Mouse (Mus musculus) olfactory bulb, adult 2 months (tissue): Measurements from ENCODE around the gene Ralgapb. TPM values are rescaled to one million over a fixed set of nuclear protein-coding genes. Genes with fewer than 3 reads are reported as not detected.
A peak's percentile ranks its signal among the peaks of the same experiment; 100 is the strongest.

Experiments used
- H3K27ac ChIP-seq: fragments of 200-500 bp; 2 replicates; pipeline ENCODE4 v1.5.1; 2012; ENCODE audit warnings: low read depth, low read length; ENCODE audit not compliant: insufficient read depth
- H3K4me1 ChIP-seq: fragments of 200-500 bp; 2 replicates; pipeline ENCODE4 v1.6.1; 2012; ENCODE audit warnings: low read length; ENCODE audit not compliant: control insufficient read depth, insufficient read depth
- H3K4me3 ChIP-seq: fragments of 200-500 bp; 2 replicates; pipeline ENCODE4 v1.5.1; 2012; ENCODE audit warnings: mild to moderate bottlenecking, low read depth, low read length, moderate library complexity; ENCODE audit not compliant: insufficient read depth
- CTCF ChIP-seq: fragments of 200-500 bp; IDR thresholded peaks from 2 replicates; pipeline ENCODE4 v1.5.1; 2012; ENCODE audit warnings: low read depth, mild to moderate bottlenecking, low read length, moderate library complexity; ENCODE audit not compliant: insufficient read depth
- POLR2A ChIP-seq: fragments of 200-500 bp; IDR thresholded peaks from 2 replicates; pipeline ENCODE4 v1.6.1; 2012; ENCODE audit warnings: mild to moderate bottlenecking, low read depth, low read length, moderate library complexity; ENCODE audit not compliant: insufficient read depth
- WGBS: fragments of 180-500 bp; shearing (Covaris S2); methylation state at CpG from one replicate; pipeline ENCODE4 v1.1.7; 2018; 5-methylcytosine and 5-hydroxymethylcytosine counted together
- polyA plus RNA-seq: library from polyadenylated mRNA; stranded (reverse); fragments of >200 nt; gene quantifications from 2 replicates; pipeline ENCODE4 v1.2.4, GENCODE M21; 2012; ENCODE audit warnings: low replicate concordance; ENCODE audit not compliant: missing spikeins, insufficient read depth, insufficient read length

Gene Ralgapb
- polyA plus RNA-seq, 1 experiment = not detected

- Histone ChIP-seq H3K27ac (no peak overlapping the region), H3K4me3 (no peak overlapping the region), H3K4me1 (peaks cover 9% of the 10 kb centered on the region)
- no peak for TF ChIP-seq POLR2A
- no peak for TF ChIP-seq CTCF
- 69% methylated on average over 8 of the region's 8 CpGs for WGBS
These were observed 113.4 kb downstream of the Ralgapb start for GRCm38 (mm10) chr2:158523060-158523459.

- no peak overlapping the region for H3K4me3 ChIP-seq
- TF ChIP-seq POLR2A = no peak
- no peak for TF ChIP-seq CTCF
- H3K4me1 ChIP-seq = no peaks in the 10 kb centered on the region; the same call in 1 of the 2 replicates
- WGBS = 42% methylated on average over 16 of the region's 16 CpGs
- H3K27ac ChIP-seq = no peak overlapping the region
These were observed 114.6 kb downstream of the Ralgapb start for GRCm38 (mm10) chr2:158524129-158524860.

- H3K4me3 ChIP-seq = no peak overlapping the region
- no peak overlapping the region for H3K27ac ChIP-seq
- 3% methylated on average over 4 of the region's 4 CpGs for WGBS
- H3K4me1 ChIP-seq = no peaks in the 10 kb centered on the region
- TF ChIP-seq CTCF (peak; percentile 85), POLR2A (no peak)
These were observed 124.4 kb downstream of the Ralgapb start for GRCm38 (mm10) chr2:158534090-158534489.

GRCm38 (mm10) chr2:158534559-158534958 lies 124.9 kb downstream of the Ralgapb start:
- no peak overlapping the region for H3K27ac ChIP-seq
- H3K4me3 ChIP-seq = no peak overlapping the region
- WGBS = 81% methylated on average over 8 of the region's 8 CpGs
- peaks cover 3% of the 10 kb centered on the region; the same call in 1 of the 2 replicates for H3K4me1 ChIP-seq
- TF ChIP-seq POLR2A = no peak

- H3K4me1 ChIP-seq = peaks cover 4% of the 10 kb centered on the region; the same call in 1 of the 2 replicates
- peak overlapping the region; percentile 27 for H3K4me3 ChIP-seq
- TF ChIP-seq CTCF = no peak
- TF ChIP-seq POLR2A = no peak; the same call in 1 of the 2 replicates
- no peak overlapping the region for H3K27ac ChIP-seq
- WGBS = 51% methylated on average over 24 of the region's 24 CpGs
These were observed 130.0 kb downstream of the Ralgapb start for GRCm38 (mm10) chr2:158539433-158540305.

GRCm38 (mm10) chr2:158541286-158541685 lies 131.6 kb downstream of the Ralgapb start:
- TF ChIP-seq CTCF (no peak), POLR2A (no peak)
- Histone ChIP-seq H3K4me3 (no peak overlapping the region), H3K4me1 (peaks cover 5% of the 10 kb centered on the region), H3K27ac (no peak overlapping the region)
- 74% methylated on average over 4 of the region's 4 CpGs for WGBS

- H3K4me1 ChIP-seq = peaks cover 17% of the 10 kb centered on the region
- WGBS = 77% methylated on average over 2 of the region's 2 CpGs
- TF ChIP-seq POLR2A (no peak), CTCF (no peak)
These were observed 135.6 kb downstream of the Ralgapb start for GRCm38 (mm10) chr2:158545266-158545665.

GRCm38 (mm10) chr2:158546751-158547150 lies 137.1 kb downstream of the Ralgapb start:
- H3K4me3 ChIP-seq = no peak overlapping the region
- no peak overlapping the region for H3K27ac ChIP-seq
- peaks cover 17% of the 10 kb centered on the region for H3K4me1 ChIP-seq
- 4% methylated on average over 17 of the region's 17 CpGs for WGBS
- TF ChIP-seq POLR2A (no peak), CTCF (peak; percentile 94)

More at GRCm38 (mm10) chr2:158545266-158545665, 135.6 kb downstream of the Ralgapb start:
- Histone ChIP-seq H3K4me3 (no peak overlapping the region), H3K27ac (no peak overlapping the region)

Other genes with a start within 250 kb of the Ralgapb start
- not detected in 2 replicates for gene D630003M21Rik, start 180.6 kb upstream of the Ralgapb start, polyA plus RNA-seq
- gene Bpi, start 151.8 kb upstream of the Ralgapb start, polyA plus RNA-seq = not detected in 2 replicates
- not detected in 2 replicates for gene Lbp, start 103.4 kb upstream of the Ralgapb start, polyA plus RNA-seq
- 293 and 768 TPM in 2 replicates for gene Snhg11, start 34.2 kb upstream of the Ralgapb start, polyA plus RNA-seq
- not detected in 2 replicates for gene Adig, start 92.8 kb downstream of the Ralgapb start, polyA plus RNA-seq
- gene Arhgap40, start 102.9 kb downstream of the Ralgapb start, polyA plus RNA-seq = not detected in 2 replicates
- gene Slc32a1, start 200.9 kb downstream of the Ralgapb start, polyA plus RNA-seq = not detected in 2 replicates
- gene Actr5, start 215.0 kb downstream of the Ralgapb start, polyA plus RNA-seq = not detected in 2 replicates